Mouse (Mus musculus): ENCODE measurements around the gene Vps8.
A peak's percentile ranks its signal among the peaks of the same experiment; 100 is the strongest.

Gene Vps8

GRCm38 (mm10) chr16:21422645-21423545, at the start of gene Vps8:
TSS of gene Vps8 (plus strand) at chr16:21423118.
- DNase-seq (ENCODE audit: low spot score) = peak; percentile 93

- DNase-seq (ENCODE audit: low spot score) = no peak
Measured at GRCm38 (mm10) chr16:21373316-21373960, 49.5 kb upstream of the Vps8 start.

GRCm38 (mm10) chr16:21374067-21374466, 48.9 kb upstream of the Vps8 start:
- no peak for DNase-seq (ENCODE audit: low spot score)

- no peak for DNase-seq (ENCODE audit: low spot score)
Measured at GRCm38 (mm10) chr16:21375147-21375546, 47.8 kb upstream of the Vps8 start.

- no peak for DNase-seq (ENCODE audit: low spot score)
Measured at GRCm38 (mm10) chr16:21376316-21376715, 46.6 kb upstream of the Vps8 start.

GRCm38 (mm10) chr16:21376949-21377604, 45.8 kb upstream of the Vps8 start:
- no peak for DNase-seq (ENCODE audit: low spot score)

GRCm38 (mm10) chr16:21377605-21377968, 45.3 kb upstream of the Vps8 start:
- no peak for DNase-seq (ENCODE audit: low spot score)

GRCm38 (mm10) chr16:21381469-21381868, 41.4 kb upstream of the Vps8 start:
- DNase-seq (ENCODE audit: low spot score) = no peak

GRCm38 (mm10) chr16:21382152-21382911, 40.6 kb upstream of the Vps8 start:
- peak; percentile 45 for DNase-seq (ENCODE audit: low spot score)

GRCm38 (mm10) chr16:21385926-21386881, 36.7 kb upstream of the Vps8 start:
- peak; percentile 57 for DNase-seq (ENCODE audit: low spot score)

GRCm38 (mm10) chr16:21389316-21389715, 33.6 kb upstream of the Vps8 start:
- DNase-seq (ENCODE audit: low spot score) = no peak

GRCm38 (mm10) chr16:21390744-21391143, 32.2 kb upstream of the Vps8 start:
- DNase-seq (ENCODE audit: low spot score) = no peak

- DNase-seq (ENCODE audit: low spot score) = no peak
Measured at GRCm38 (mm10) chr16:21392099-21392498, 30.8 kb upstream of the Vps8 start.

- peak; percentile 97 for DNase-seq (ENCODE audit: low spot score)
Measured at GRCm38 (mm10) chr16:21392517-21393112, 30.3 kb upstream of the Vps8 start.

- DNase-seq (ENCODE audit: low spot score) = no peak
Measured at GRCm38 (mm10) chr16:21395546-21395945, 27.4 kb upstream of the Vps8 start.

GRCm38 (mm10) chr16:21397681-21398080, 25.2 kb upstream of the Vps8 start:
- DNase-seq (ENCODE audit: low spot score) = no peak

- no peak for DNase-seq (ENCODE audit: low spot score)
Measured at GRCm38 (mm10) chr16:21398345-21399051, 24.4 kb upstream of the Vps8 start.

- DNase-seq (ENCODE audit: low spot score) = no peak
Measured at GRCm38 (mm10) chr16:21399942-21400341, 23.0 kb upstream of the Vps8 start.

GRCm38 (mm10) chr16:21402068-21402467, 20.9 kb upstream of the Vps8 start:
- DNase-seq (ENCODE audit: low spot score) = no peak

GRCm38 (mm10) chr16:21403402-21403801, 19.5 kb upstream of the Vps8 start:
- no peak for DNase-seq (ENCODE audit: low spot score)

Measured in retina, embryonic 14.5 days (tissue).